Mouse (Mus musculus): ENCODE data around the gene Tmc5.

GRCm38 (mm10) chr7:118723927-118724326 lies 126.8 kb downstream of the Tmc5 start:
- TF ChIP-seq HCFC1 (IDR thresholded peaks at IDR 0.05; ENCODE audit: borderline replicate concordance, insufficient read depth, low read length) = no peak
- TF ChIP-seq ZNF384 (IDR thresholded peaks at IDR 0.05; ENCODE audit: low read depth, low read length) = no peak
